Mouse (Mus musculus) C3H10T1/2 (cell line): ENCODE data around the gene Calm5. TPM values are rescaled to one million over a fixed set of nuclear protein-coding genes. Genes with fewer than 3 reads are reported as not detected.

Source experiments
- polyA plus RNA-seq, 2 experiments: library from polyadenylated mRNA; unstranded; fragments of >200 nt; fragmentation: generic; extraction: Trizol; gene quantifications; one replicate each; pipeline ENCODE4 v1.2.1; 2012; ENCODE audit warnings: missing spikeins in 2 of 2

Calm5 gene
- polyA plus RNA-seq = not detected

DNA sequence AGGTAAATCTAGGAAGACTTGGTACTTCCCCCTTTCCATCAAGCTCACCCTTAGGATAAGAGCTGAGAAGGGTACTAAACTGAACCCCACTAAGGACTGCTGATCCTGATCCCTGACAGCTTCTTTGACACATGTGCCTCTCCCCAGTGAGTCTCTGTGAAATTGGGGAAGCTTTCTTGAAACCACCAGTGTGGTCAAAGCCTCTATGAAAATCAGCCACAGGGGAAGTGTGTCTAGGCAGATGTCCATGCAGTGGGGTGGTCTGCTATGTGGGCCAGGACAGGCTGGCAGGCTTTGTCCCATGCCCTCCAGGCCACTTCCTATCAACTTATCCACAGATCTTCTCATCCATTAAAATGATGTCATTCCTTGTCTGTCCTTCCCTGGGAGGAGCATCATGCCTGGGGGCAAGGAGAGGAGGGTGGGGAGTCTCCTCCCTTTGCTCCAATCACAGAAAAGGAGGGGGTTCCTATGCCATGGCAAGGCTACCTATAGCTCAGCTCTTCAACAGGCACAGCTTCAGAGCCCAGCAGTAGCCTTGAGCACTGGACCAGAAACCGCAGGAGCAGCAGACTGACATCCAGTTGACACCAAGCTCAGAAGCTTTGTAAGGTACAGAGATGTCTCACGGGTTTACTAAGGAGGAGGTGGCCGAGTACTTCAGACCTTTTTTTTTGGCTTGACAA is at the start of gene Calm5:
Gene Calm5, plus strand, starts transcription at position 526 of the 686 bp plus-strand sequence.

DNA sequence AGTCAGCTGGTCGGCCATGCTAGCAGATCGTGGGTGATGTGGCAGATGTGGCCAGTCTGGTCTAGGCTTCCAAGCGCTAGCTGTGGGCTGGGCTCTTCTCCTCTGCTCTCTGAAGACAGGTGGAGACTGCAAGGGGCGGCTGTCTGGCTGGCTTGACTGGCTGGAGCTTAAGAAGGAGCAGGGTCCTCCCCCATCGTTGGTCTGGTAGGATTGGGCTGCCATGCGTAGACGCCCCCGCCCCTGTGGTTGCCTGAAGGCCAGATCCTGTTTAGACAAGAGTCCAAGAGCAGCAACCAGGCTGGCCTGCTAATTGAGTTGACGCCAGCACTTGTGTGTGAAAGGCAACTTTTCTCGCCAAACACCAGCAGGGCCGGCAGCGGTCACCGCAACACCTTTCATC is 49.8 kb upstream of the Calm5 start, which contains the start of gene Calml3:
Gene Calml3, minus strand, starts transcription at position 131 of the 400 bp plus-strand sequence.

DNA sequence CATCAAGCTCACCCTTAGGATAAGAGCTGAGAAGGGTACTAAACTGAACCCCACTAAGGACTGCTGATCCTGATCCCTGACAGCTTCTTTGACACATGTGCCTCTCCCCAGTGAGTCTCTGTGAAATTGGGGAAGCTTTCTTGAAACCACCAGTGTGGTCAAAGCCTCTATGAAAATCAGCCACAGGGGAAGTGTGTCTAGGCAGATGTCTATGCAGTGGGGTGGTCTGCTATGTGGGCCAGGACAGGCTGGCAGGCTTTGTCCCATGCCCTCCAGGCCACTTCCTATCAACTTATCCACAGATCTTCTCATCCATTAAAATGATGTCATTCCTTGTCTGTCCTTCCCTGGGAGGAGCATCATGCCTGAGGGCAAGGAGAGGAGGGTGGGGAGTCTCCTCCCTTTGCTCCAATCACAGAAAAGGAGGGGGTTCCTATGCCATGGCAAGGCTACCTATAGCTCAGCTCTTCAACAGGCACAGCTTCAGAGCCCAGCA is 16.6 kb upstream of the Calm5 start, which contains the start of gene Calm4:
Gene Calm4, plus strand, starts transcription at position 446 of the 496 bp plus-strand sequence.

Other genes with a start within 250 kb of the Calm5 start
- gene Fam208b, start 243.1 kb upstream of the Calm5 start, polyA plus RNA-seq = 1 to 10 TPM in 1 of 2 experiments, under 1 TPM in 1; 0.07 to 1.4 TPM
- gene Asb13, start 220.1 kb upstream of the Calm5 start, polyA plus RNA-seq = 1 to 10 TPM; 1.1 to 4.4 TPM
- gene Calml3, start 49.9 kb upstream of the Calm5 start, polyA plus RNA-seq = not detected
- not detected for gene Calm4, start 16.4 kb upstream of the Calm5 start, polyA plus RNA-seq
- 10 to 100 TPM in 1 of 2 experiments, 1 to 10 TPM in 1; 5.3 to 20.5 TPM for gene Net1, start 64.0 kb downstream of the Calm5 start, polyA plus RNA-seq
- not detected for gene Tubal3, start 64.1 kb downstream of the Calm5 start, polyA plus RNA-seq
- gene Ucn3, start 91.2 kb downstream of the Calm5 start, polyA plus RNA-seq = not detected
- 1 to 10 TPM in 1 of 2 experiments, under 1 TPM in 1; 0.11 to 3.2 TPM for gene Akr1c14, start 194.8 kb downstream of the Calm5 start, polyA plus RNA-seq